Mouse (Mus musculus): ENCODE results near the gene Il33.

DNA sequence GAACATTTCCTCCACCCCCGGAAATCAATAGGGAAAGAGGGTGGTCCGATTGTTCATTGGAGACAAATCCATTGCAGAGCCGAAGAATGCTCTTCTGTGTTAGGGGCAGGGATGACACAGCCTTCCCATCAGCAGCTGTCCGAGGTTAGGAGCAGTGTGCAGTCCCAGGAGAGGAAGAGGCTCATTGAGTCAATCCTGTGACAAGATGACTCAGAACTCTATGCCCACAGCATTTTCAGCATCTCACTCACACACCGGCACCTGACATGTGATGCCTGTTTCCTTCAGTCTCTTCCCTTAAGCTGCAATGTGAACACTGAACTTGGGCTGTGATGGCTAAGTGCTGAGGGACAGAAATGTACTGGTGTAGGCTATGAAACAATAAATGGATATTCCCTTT lies 7.5 kb upstream of the Il33 start:
- TF ChIP-seq POLR2A (IDR thresholded peaks at IDR 0.05; ENCODE audit: low read depth, low read length) (no peak), CTCF (IDR thresholded peaks at IDR 0.05; ENCODE audit: extremely low read depth, insufficient read depth, insufficient read length, insufficient replicate concordance) (no peak)

Data from spleen, adult 2 months (tissue).